Mouse (Mus musculus): ENCODE data around the gene Urm1. TPM values are rescaled to one million over a fixed set of nuclear protein-coding genes. Genes with fewer than 3 reads are reported as not detected.
"Not testable (repeated sequence)": the region's sequence is repeated elsewhere in the genome, so short reads cannot be mapped to it uniquely, and the experiment has no call there.

Urm1 gene
- total RNA-seq, 2 experiments from 2014 or later, result 30.3 to 39.9 TPM

DNA sequence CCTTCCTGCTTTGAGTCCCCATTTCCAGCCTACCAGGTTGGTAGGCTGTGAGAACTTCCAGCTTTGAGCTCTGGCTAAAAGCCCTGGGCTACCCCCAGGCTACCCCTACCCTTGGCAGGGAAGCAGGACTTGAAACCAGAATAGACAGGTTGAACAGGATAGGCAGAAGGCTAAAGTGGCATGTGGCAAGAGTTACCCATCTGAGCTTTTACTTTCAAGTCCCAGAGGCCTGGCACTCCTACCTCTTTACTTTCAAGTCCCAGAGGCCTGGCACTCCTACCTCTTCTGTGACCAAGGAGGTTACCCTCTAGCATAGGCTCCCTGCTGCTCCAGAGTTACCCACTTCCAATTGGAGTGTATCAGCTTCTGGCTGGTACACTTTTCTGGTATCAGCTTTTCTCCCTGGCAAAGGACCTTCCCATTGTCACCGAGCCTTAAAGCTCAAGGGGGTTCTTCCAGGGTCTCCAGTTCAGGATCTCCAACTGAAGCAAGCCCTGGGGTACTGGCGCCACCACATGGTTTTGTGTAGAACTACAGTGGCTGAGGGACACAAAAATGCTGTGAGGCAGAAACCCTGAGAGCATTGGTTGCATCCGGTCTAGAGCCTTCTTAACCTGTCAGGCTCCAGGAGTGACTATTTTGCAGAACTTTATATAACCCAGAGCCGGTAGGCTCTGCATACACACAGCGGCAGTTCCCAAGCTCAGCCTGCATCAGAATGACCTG, 39.0 kb downstream of the Urm1 start:
- DNase-seq, result peak in 1 of 2 experiments; percentile 34

DNA sequence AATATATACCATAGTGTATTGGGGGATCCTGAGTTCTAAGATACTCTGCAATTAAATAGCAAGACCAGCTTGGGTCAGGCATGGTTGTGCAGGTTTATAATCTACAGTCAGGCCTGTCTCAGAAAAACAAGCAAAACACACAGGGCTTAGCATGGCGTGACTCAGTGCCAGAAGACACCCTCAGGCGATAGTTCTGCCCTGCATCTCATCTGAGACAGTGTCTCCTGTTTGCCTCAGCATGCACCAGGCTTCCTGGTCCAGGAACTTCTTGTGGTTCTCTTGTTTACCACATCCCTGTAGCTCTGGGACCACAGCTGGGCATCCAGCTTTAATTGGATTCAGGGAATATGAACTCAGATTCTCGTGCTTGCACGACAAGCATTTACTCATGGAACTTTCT, 45.2 kb downstream of the Urm1 start:
- no peak for DNase-seq

DNA sequence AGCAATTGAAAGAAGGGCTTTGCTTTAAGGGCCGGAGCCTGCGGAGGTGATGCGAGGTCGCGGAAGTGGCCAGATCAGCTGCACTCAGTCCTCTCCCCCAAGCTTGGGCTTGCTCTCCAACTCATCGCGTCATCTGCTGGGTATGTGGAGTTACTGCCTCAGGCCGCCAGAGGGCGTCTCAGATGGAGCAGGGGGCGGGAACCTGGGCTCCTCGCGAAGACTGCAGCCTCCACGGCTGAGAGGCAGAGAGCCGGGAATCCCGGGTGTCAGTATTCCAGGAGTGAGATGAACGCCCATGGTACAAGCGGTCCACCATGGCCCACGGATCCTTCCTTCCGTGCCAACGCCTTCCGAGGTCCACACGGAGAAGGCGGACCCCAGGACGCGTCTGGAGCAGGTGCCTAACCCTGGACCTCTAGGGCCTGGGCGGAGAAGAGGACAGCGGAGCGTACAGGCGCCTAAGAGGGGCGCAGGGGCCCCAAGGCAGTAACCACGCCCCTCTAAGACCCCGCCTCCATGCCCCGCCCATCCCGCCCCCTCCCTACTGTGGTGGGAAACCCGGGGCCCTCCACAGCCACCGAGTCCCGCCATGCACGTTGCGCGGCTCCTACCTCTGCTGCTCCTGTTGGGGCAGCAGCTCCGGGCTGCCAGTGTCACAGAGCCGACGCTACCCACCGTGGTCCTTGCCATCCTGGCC, 49.2 kb downstream of the Urm1 start, which contains the start of gene Cercam:
Cercam (plus strand) TSS at position 216 of the 697 bp plus-strand sequence.
- DNase-seq, result peak; percentile 89

DNA sequence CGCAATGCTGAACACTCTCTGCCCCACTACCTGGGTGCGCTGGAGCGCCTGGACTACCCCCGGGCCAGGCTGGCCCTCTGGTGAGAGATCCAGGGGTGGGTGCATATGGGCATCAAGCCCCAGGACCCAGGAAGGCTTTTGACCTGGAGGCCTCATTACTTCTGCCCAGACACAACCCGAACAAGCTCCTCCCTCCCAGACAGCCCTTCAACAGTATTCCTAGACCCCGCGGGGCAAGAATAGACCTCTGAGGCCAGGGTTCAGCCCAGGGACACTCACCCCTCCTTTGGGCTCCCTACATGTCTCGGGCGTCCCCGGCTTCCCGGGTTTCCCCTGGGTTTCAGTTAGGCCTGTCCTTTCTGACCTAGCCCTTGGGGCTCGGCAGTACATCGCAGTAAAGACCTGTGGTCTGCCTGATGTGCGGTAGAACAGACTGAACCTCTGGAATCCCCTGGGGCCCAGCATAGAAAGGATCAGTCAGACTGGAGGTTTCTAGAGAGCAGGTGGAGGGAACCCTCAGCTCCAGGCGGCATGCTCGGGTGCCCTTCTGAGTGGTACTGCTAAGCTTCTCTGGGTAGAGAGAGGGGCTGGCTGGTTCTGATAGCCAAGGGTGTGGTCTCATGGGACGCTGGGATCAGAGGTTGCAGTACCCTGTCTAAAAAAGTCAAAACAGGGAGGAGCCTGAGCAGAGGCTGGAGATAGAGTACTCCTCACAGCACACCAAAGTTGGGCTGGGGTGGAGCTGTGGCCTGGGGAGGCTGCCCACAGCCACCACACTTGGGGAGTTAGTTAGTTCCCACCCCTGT, 50.0 kb downstream of the Urm1 start:
- peak; percentile 51 to 65 for DNase-seq

DNA sequence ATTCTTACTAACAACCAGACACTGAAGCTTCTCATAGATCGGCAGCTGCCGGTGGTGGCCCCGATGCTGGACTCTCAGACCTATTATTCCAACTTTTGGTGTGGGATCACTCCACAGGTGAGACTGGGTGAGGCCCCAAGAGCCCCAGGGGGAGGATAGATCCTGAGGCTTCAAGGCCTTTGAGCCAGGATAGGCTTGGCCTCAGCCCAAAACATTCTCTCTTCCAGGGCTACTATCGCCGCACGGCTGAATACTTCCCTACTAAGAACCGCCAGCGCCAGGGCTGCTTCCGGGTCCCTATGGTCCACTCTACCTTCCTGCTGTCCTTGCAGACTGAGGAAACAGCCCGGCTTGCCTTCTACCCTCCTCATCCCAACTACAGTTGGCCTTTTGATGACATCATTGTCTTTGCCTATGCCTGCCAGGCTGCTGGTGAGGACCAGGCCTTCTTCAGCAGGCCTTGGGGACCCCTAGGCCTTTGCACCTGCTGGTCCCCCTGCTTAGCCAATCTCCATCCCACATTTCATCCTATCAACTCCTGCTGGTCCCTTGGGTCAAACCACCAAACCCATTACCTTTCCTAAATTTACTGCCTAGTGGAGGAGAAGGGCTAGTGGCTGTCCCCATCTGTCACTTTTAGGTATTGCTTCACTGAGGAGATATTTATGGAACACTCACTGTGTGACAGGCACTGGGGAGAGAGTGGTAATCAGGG, 52.9 kb downstream of the Urm1 start:
- no peak for DNase-seq

DNA sequence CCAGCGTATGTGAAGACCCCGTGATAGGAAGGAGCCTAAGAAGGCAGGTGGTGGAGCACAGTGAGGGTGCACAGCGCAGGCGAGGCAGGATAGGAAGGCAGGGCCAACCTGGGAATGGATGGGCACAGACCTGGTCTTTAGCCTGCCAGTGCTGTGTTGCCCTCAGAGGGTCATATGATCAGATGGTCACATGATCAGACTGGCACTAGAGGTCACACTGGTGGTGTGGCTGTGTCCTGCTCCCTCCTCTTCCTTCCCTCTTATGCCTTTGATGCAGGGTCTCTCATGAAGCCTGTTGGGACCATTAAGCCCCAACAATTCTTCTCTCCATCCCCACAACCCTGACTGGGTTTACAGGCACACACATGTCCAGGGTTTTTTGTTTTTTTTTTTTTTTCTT, 53.9 kb downstream of the Urm1 start:
- no peak for DNase-seq

DNA sequence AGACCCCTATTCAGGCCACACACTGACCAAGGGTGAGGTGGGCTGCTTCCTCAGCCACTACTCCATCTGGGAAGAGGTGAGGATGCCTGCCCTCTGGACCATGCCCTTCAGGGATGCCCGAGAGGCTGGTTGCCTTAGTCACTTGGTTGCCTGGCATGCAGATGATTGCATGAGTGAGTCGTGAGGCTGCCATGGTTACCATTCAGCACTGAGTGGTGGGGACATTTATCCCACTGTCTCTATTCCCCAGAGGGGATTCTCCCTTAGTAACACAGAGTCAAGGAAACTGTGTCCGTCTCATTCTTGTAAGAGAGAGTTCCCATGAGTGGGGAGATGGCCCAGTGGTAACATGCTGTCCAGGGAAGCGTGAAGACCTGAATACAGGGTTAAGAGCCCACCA, 58.2 kb downstream of the Urm1 start:
- DNase-seq, result no peak

DNA sequence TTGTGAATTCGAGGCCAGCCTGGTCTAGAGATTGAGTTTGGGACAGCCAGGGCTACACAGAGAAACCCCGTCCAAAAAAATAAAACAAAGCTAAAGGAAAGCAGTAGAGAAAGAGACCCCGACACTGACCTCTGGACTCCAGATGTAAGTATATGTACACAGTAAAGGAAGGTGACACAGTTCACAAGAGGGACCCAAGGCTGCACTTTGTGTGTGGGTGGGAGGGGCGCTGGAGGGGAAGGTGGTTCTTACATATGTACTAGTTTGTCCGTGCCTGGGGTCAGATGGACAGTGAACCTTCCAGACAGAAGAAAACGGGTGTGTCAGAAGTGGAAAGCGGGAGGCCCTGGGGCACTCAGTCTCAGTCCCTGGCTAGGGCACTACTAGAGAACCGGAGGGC, 59.3 kb downstream of the Urm1 start:
- no peak for DNase-seq

DNA sequence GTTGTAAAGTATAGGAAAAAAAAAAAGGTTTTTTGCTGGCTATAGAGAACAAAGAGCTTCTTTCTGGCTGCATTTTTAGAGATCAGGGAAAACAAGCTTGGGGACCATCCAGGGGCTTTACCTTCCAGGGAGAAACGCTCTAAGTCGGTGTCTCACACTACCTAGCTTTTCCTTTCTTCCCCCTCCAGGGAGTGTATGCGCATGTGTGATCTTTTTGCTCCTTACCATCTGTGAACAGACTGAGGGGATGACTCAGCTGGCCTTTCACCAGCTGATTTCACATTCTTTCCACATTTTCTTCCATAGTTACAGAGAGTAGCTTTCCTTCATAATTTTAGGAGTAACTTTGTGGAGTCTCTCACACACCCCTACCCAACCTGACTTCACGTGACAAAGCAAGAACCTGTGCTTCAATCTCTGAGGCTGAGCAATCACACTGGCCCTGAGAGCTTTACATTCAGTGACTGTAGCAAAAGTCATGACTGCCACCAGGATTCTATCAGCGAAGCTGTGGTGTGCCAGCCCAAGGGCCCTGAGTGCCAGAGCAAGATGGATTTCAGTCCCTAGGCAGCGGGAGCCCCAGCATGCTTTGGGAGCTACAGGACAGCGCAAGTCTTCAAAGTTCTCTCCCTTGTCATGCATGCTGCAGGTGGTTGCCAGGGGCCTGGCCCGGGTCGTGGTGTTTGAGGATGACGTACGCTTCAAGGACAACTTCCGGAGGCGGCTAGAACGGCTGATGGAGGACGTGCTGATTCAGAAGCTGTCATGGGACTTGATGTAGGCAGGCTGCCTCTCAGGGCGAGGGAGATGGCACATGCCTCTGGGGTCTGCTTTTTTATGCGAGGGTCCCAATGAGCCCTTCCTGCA, 60.3 kb downstream of the Urm1 start:
- peak; percentile 51 to 54 for DNase-seq

DNA sequence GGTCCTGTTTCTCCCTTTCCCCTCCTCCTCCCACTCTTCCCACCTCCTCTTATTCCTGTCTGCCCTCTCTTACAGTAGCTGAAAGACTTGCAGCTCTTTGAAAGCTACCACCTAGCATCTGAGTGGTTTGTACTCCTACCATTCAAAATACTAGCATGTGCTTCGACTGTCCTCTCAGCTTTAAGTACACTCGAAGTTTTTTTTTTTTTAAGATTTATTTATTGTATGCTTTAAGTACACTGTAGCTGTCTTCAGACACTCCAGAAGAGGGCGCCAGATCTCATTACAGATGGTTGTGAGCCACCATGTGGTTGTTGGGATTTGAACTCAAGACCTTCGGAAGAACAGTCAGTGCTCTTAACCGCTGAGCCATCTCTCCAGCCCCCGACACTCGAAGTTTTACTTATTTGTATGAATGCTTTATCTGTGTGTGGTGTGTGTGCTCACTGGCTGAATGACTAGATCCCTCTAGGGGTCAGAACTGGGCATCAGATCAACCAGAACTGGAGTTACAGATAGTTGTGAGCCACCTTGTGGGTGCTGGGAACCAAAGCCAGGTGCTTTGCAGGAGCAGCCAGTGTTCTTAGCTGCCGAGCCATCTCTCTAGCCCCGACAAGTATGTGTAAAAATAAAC, 66.9 kb downstream of the Urm1 start:
- DNase-seq, result not testable (repeated sequence)

DNA sequence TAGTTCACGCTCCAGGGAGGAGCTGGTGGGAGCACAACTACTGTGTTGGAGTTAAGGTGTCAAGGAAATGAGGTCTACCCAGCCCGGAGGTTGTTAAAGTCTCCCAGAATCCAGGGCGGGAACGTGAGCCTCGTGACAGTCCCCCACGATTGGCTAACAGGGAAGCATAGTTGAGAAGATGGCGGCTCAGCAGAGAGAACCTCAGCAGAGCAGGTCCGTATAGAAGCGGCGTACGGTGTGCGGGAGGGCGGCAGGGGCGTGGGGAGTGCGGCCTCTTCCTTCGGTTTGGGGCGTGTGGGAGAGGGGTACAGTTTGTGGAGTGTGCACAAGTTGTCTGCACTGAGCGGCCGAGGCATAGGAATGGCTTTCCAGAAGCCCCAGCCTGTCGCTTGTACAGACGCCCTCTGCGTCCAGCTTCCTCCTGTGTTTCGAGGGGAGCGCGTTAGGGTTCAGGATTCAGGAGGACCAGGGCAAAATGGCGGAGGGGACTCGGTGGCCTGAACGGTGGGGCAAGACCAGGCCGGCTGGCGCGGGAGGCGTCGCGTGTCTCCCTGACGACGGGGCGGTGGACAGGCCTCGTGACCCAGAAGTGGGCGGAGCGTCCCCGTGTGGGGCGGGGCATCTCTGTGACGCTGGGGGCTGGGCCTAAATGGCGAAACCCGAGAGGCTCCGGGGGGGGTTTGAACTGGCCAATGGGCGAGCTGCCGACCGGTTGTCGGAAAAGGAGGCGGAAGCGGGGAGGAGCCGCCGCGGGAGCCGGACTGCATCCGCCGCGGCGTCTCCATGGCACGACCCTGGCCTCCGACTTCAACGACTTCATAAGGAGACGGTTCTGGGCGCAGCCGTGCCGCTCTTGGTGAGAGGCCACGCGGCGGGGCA, 69.4 kb downstream of the Urm1 start, which contains the start of gene Odf2:
Odf2 (plus strand) TSS at position 156 of the 879 bp plus-strand sequence.
- peak; percentile 100 for DNase-seq

DNA sequence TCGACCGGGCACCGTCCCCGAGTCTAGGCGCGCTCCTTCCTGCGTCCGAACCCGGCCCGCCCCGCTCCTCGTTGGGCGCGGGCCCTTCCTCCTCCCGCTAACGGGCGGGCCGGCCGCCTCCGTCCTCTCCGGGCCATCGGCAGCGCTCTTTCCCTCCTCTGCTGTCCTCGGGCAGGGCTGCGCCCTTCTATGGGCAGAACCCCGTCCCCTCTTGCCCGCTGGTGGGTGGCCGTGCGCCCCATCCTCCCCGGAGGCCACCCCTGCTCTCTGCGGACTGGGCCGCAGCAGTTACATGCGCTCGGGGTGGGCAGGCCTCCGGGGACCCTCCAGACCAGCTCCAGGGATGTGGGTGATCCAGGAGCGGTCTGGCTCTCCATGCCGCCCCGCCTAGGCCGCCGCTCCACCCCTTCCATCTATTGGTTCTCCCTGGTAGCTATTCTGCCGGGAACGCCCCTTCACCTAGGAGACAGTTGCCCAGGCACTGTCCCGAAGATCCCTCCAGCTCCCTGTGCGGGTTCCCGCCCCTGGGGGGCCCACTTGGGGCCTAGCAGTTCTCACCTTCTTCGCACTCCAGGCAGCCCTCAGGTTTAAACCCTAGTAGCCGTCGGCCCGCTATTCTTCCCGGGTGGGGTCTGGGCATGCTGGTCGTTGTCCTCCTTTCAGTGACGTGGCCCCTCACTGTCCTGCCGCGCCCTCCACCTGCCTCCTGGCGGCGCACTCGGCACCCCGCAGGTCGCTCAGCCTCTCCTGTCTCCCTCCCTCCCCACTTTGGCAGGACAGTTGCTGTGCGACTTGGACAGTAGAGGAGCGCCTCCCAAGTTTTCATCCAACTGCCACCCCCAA, 70.3 kb downstream of the Urm1 start:
- peak; percentile 80 to 85 for DNase-seq

DNA sequence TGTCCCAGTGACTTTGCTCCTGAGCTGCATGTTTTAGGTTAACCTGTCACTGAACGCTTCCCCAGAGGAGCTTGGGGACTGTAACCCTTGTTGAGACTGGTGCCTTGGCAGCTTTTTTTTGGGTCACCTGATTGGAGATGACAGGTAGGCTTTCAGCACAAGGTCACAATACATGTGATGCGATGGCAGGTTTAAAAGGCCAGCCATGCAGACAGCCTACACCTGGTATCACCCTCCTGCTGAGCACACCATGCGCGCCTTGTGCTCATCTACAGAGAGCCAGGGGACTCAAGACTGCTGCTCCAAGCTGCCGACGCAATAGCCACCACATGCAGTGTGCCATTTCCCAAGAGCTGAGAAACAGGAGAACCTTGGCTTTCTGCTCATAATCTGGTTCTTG, 71.9 kb downstream of the Urm1 start:
- no peak for DNase-seq

Small RNAs within 50 kb of the gene (microRNA-seq; reads per million reads assigned to microRNA genes)
- gene Mir219a-2 (0 reads per million in 2 experiments), gene Mir219b (0 reads per million in 2 experiments)

Other genes starting within 250 kb of the Urm1 start
- 100 to 1,000 TPM in 1 of 2 experiments, 10 to 100 TPM in 1; 100.0 to 108 TPM for gene Rapgef1, start 200.4 kb upstream of the Urm1 start, total RNA-seq (2021)
- not detected for gene Gm13420, start 68.4 kb upstream of the Urm1 start, total RNA-seq (2021)
- gene Gm13547, start 60.8 kb upstream of the Urm1 start, total RNA-seq (2021), result not detected
- 10 to 100 TPM; 16.8 to 18.9 TPM for gene Coq4, start 32.6 kb upstream of the Urm1 start, total RNA-seq (2021)
- gene Trub2, start 31.6 kb upstream of the Urm1 start, total RNA-seq (2021), result 10 to 100 TPM; 31.6 to 42.1 TPM
- 10 to 100 TPM; 16.2 to 17.6 TPM for gene Slc27a4, start 17.4 kb upstream of the Urm1 start, total RNA-seq (2021)
- gene Cercam, start 49.1 kb downstream of the Urm1 start, total RNA-seq (2021), result 1 to 10 TPM; 1.9 to 2.7 TPM
- gene Odf2, start 69.1 kb downstream of the Urm1 start, total RNA-seq (2021), result 10 to 100 TPM; 15.0 to 21.8 TPM
- gene Gle1, start 115.4 kb downstream of the Urm1 start, total RNA-seq (2021), result 10 to 100 TPM; 22.7 to 24.7 TPM
- 100 to 1,000 TPM; 157 to 176 TPM for gene Sptan1, start 145.5 kb downstream of the Urm1 start, total RNA-seq (2021)
- gene Wdr34, start 228.8 kb downstream of the Urm1 start, total RNA-seq (2021), result 1 to 10 TPM; 6.3 to 6.8 TPM
- gene Set, start 237.3 kb downstream of the Urm1 start, total RNA-seq (2021), result 10 to 100 TPM; 94.9 to 98.5 TPM